Mouse (Mus musculus): ENCODE results near the gene Gtf3c5. TPM values are rescaled to one million over a fixed set of nuclear protein-coding genes. Genes with fewer than 3 reads are reported as not detected.
A peak's percentile ranks its signal among the peaks of the same experiment; 100 is the strongest.

Gtf3c5 gene
- polyA plus RNA-seq, 1 experiment = 20.7 TPM

DNA sequence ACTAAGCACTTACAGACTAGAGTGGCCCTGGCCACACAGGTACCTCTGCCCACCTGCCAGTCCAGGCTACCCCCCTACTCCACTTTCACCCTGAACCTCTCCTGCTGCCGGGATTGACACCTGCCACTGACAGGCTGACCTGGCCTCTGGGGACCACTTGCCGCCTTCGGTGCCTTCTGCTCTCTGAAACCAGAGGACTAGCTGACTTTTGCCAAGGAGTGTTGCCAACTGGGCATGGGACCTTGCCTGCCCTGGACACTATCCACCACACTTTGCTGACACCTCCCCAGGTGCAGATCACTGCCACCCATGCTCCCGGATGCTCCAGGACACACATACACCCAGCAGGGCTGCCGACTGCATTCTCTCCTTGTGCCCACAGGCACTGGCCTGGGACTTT is 31.2 kb downstream of the Gtf3c5 start:
- no peak overlapping the region for H3K4me3 ChIP-seq (ENCODE audit: insufficient read depth, low read length)
- H3K27ac ChIP-seq (ENCODE audit: insufficient read depth, low read length) = no peak overlapping the region
- TF ChIP-seq CTCF (IDR thresholded peaks at IDR 0.05; ENCODE audit: extremely low read depth, insufficient read depth, low read length) = no peak
- no peak for TF ChIP-seq POLR2A (IDR thresholded peaks at IDR 0.05; ENCODE audit: extremely low read depth, insufficient read depth, low read length)
- no peaks in the 10 kb centered on the region for H3K4me1 ChIP-seq (ENCODE audit: control insufficient read depth, insufficient read depth, low read length)

DNA sequence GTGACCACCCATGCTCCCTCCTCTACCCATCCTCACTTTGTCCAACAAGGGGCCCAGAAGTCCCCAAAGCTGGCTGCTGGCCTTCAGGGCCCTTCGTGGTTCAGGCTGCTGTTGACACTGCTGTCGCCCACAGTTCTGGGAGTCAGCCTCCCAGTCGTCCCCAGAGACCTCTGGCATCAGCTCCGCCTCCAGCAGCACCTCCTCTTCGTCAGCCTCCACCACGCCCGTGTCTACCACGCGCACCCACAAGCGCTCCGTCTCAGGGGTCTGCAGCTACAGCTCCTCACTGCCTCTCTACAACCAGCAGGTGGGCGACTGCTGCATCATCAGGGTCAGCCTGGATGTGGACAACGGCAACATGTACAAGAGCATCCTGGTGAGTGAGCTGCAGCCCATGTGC is 34.4 kb downstream of the Gtf3c5 start:
- no peak for TF ChIP-seq CTCF (IDR thresholded peaks at IDR 0.05; ENCODE audit: extremely low read depth, insufficient read depth, low read length)
- H3K27ac ChIP-seq (ENCODE audit: insufficient read depth, low read length) = no peak overlapping the region
- H3K4me1 ChIP-seq (ENCODE audit: control insufficient read depth, insufficient read depth, low read length) = no peaks in the 10 kb centered on the region
- no peak overlapping the region for H3K4me3 ChIP-seq (ENCODE audit: insufficient read depth, low read length)

DNA sequence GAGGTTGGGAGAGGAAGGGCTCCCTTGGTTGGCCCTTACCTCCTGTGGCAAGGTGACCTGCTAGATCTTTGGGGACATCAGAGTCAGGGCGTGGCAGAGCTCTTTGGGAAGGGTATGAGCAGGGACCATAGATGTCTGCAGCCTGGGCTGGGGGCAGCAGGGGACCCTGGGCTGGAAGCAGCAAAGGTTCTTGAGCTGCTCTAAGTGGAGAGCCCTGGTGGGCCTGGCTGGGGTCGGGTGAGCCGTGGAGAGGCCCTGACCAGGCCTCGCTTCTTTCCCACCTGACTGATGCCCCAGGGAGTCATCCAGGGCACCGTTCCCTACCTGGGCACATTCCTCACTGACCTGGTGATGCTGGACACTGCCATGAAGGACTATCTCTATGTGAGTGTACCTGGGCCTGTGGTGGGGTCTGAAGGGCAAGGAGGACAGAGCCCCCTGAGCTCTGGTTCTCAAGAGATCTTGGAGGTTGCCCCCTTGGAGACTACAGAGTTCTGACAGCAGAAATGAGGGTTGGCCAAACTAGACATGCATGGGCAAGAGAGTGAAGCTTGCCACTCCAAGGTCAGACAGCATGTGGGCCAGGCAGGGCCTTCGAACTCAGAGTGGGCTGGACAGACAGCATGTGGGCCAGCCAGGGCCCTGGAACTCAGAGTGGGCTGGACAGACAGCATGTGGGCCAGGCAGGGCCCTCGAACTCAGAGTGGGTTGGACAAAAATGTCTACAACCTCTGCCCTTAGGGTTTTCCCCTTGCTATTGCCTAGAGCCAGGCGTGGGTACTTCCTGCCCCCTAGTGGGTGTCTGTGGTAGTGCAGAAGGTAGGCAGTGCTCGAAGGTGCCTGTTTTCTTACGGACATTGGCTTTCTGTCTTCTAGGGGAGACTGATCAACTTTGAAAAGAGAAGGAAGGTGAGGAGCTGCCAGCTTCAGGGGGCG is 36.0 kb downstream of the Gtf3c5 start:
- no peak overlapping the region for H3K27ac ChIP-seq (ENCODE audit: insufficient read depth, low read length)
- TF ChIP-seq POLR2A (IDR thresholded peaks at IDR 0.05; ENCODE audit: extremely low read depth, insufficient read depth, low read length) = no peak
- TF ChIP-seq CTCF (IDR thresholded peaks at IDR 0.05; ENCODE audit: extremely low read depth, insufficient read depth, low read length) = peak; percentile 96
- H3K4me3 ChIP-seq (ENCODE audit: insufficient read depth, low read length) = no peak overlapping the region
- no peaks in the 10 kb centered on the region for H3K4me1 ChIP-seq (ENCODE audit: control insufficient read depth, insufficient read depth, low read length)

DNA sequence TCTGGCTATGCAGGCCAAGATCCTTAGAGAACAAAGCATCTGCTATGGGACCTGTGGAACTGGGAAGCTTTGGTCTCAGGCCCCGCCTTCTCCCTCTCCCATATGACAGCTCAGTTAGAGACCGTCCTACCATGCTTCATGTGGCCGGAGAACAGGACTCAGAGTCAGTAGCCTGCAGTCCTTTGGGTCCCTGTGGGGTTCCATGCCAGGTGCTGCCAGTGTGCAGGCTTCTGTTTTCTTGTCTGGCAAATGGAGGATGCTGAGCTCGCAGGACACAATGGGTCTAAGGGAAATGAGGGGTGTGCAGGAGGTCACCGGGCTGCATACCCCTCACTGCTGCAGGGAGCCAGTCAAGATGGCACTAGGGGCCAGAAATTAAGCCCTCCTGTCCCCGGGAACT is 37.0 kb downstream of the Gtf3c5 start:
- H3K4me3 ChIP-seq (ENCODE audit: insufficient read depth, low read length) = no peak overlapping the region
- no peak for TF ChIP-seq POLR2A (IDR thresholded peaks at IDR 0.05; ENCODE audit: extremely low read depth, insufficient read depth, low read length)
- no peak for TF ChIP-seq CTCF (IDR thresholded peaks at IDR 0.05; ENCODE audit: extremely low read depth, insufficient read depth, low read length)
- H3K4me1 ChIP-seq (ENCODE audit: control insufficient read depth, insufficient read depth, low read length) = no peaks in the 10 kb centered on the region
- H3K27ac ChIP-seq (ENCODE audit: insufficient read depth, low read length) = no peak overlapping the region

DNA sequence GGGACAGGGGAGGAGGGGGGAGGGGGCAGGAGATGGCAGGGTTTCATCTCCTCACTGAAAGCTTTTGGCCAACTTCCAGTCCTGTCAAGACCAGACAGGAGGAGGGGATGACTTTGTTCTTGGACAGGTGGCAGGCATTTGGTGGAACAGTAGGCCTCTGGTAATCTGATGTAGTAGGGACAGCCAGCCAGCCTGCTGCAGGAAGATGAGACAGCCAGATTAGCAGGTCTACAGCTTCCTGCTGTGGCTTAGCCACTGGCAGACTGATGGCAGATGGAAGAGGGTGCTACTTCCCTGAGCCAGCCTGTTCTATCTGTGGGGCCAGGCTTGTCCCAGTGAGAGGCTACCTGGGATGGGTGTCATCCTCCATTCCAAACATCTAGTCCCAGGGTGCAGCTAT is 37.6 kb downstream of the Gtf3c5 start:
- H3K27ac ChIP-seq (ENCODE audit: insufficient read depth, low read length) = no peak overlapping the region
- TF ChIP-seq CTCF (IDR thresholded peaks at IDR 0.05; ENCODE audit: extremely low read depth, insufficient read depth, low read length) (no peak), POLR2A (IDR thresholded peaks at IDR 0.05; ENCODE audit: extremely low read depth, insufficient read depth, low read length) (no peak)
- no peak overlapping the region for H3K4me3 ChIP-seq (ENCODE audit: insufficient read depth, low read length)
- H3K4me1 ChIP-seq (ENCODE audit: control insufficient read depth, insufficient read depth, low read length) = no peaks in the 10 kb centered on the region

DNA sequence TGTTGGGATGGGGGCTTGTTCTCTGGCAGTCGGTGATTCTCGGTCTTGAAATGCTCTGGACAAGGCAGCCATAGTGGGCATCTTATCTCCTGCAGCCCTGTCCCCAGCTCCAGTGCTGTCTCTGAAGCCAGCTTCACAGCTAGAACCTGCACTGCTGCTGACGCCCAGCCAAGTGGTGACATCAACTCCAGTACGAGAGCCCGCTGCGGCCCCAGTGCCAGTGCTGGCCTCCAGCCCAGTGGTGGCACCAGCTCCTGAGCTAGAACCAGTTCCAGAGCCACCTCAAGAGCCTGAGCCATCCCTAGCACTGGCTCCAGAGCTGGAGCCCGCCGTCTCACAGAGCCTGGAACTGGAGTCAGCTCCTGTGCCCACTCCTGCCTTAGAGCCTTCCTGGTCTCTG is 39.7 kb downstream of the Gtf3c5 start:
- Histone ChIP-seq H3K4me1 (ENCODE audit: control insufficient read depth, insufficient read depth, low read length) (peaks cover 8% of the 10 kb centered on the region), H3K27ac (ENCODE audit: insufficient read depth, low read length) (no peak overlapping the region), H3K4me3 (ENCODE audit: insufficient read depth, low read length) (no peak overlapping the region)
- TF ChIP-seq CTCF (IDR thresholded peaks at IDR 0.05; ENCODE audit: extremely low read depth, insufficient read depth, low read length) = no peak

DNA sequence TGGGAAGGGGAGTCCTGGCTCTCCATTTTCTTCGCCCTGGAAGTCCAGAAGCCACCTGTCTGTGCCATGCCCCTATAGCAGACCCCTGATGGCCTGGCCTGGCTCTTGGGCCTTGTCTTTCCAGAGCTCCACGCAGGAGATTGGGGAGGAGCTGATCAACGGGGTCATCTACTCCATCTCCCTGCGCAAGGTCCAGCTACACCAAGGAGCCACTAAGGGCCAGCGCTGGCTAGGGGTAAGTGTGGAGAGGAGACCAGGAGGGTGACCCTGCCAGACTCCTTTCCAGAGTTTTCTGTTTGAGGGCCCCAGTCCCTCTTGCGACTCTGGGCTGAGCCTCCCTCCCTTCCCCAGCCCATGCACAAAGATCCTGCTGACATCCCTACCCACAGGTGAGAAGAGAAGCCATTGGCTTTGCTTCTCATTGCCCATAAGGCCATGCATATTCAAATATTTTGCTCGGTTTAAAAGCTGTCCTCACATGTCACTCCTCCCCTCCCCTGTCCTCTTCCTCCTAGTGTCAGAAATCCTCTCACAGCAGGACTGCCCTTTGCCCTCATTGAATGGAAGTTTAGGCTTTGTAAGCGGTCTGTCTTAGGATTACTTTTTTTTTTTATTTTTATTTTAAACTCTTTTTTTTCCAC is 42.8 kb downstream of the Gtf3c5 start:
- Histone ChIP-seq H3K4me1 (ENCODE audit: control insufficient read depth, insufficient read depth, low read length) (peaks cover 24% of the 10 kb centered on the region), H3K4me3 (ENCODE audit: insufficient read depth, low read length) (no peak overlapping the region), H3K27ac (ENCODE audit: insufficient read depth, low read length) (no peak overlapping the region)
- no peak for TF ChIP-seq CTCF (IDR thresholded peaks at IDR 0.05; ENCODE audit: extremely low read depth, insufficient read depth, low read length)
- no peak for TF ChIP-seq POLR2A (IDR thresholded peaks at IDR 0.05; ENCODE audit: extremely low read depth, insufficient read depth, low read length)

DNA sequence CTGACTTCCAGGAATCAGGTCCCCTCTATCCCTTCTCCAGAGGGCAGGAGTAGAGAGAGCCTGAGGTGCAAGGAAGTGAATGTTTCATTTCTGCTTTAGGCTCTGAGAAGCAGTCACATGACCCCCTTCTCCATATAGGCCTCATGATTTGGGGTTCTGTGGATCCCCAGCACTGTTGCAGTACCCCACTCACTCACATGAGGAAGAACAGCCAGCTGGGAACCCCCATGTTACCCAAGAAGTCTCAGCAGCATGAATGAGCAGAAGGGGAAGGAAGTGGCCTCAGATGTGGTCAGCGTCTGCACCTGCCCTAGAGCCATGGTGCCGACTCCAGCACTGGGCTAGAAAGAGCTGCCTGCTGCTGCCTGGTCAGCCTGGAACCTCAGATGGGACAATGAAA is 43.6 kb downstream of the Gtf3c5 start:
- peak overlapping the region; percentile 57; the same call in 1 of the 2 replicates for H3K27ac ChIP-seq (ENCODE audit: insufficient read depth, low read length)
- no peak overlapping the region for H3K4me3 ChIP-seq (ENCODE audit: insufficient read depth, low read length)
- H3K4me1 ChIP-seq (ENCODE audit: control insufficient read depth, insufficient read depth, low read length) = peaks cover 27% of the 10 kb centered on the region
- TF ChIP-seq POLR2A (IDR thresholded peaks at IDR 0.05; ENCODE audit: extremely low read depth, insufficient read depth, low read length) (no peak), CTCF (IDR thresholded peaks at IDR 0.05; ENCODE audit: extremely low read depth, insufficient read depth, low read length) (no peak)

DNA sequence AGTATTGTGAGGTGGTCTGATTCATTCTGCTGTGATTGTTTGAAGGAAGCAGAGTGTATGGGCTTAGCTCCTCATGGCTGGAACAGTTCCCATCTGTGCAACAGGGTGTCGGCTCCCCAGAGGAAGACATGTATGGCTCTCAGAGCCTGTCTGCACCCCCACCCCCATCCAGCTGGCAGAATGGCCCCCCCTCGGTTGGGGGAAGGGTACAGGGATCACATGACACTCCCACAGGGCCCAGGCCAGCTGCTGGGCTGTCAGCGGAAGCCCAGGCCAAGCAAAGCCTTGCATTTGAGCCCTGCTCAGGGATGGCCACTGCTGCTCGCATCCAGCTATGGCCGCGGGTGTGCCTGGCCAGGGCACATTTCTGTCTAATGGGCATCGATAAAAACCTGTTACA is 44.3 kb downstream of the Gtf3c5 start:
- H3K27ac ChIP-seq (ENCODE audit: insufficient read depth, low read length) = peak overlapping the region; percentile 85
- TF ChIP-seq CTCF (IDR thresholded peaks at IDR 0.05; ENCODE audit: extremely low read depth, insufficient read depth, low read length) (no peak), POLR2A (IDR thresholded peaks at IDR 0.05; ENCODE audit: extremely low read depth, insufficient read depth, low read length) (no peak)
- H3K4me1 ChIP-seq (ENCODE audit: control insufficient read depth, insufficient read depth, low read length) = peaks cover 28% of the 10 kb centered on the region
- H3K4me3 ChIP-seq (ENCODE audit: insufficient read depth, low read length) = no peak overlapping the region

DNA sequence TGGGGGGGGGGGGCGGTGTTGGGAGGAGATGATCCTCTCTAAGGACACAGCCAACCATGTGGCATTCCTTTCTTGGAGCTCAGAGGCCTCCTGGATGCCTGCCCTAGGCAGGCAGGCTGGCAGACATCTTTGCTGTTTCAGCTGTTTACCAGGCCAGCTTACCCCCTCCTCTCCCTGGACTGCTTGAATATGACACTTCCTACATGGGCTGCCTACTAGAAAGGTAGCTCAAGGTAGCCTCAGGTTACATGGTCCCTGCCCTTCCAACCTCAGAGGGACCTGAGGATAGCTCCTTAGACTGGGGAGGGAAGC is 44.8 kb downstream of the Gtf3c5 start:
- H3K4me3 ChIP-seq (ENCODE audit: insufficient read depth, low read length) = no peak overlapping the region
- peaks cover 28% of the 10 kb centered on the region for H3K4me1 ChIP-seq (ENCODE audit: control insufficient read depth, insufficient read depth, low read length)
- TF ChIP-seq POLR2A (IDR thresholded peaks at IDR 0.05; ENCODE audit: extremely low read depth, insufficient read depth, low read length) (no peak), CTCF (IDR thresholded peaks at IDR 0.05; ENCODE audit: extremely low read depth, insufficient read depth, low read length) (no peak)
- H3K27ac ChIP-seq (ENCODE audit: insufficient read depth, low read length) = peak overlapping the region; percentile 85
